Mouse (Mus musculus) kidney, postnatal 0 days (tissue): ENCODE measurements around the gene 1700015F17Rik. TPM values are rescaled to one million over a fixed set of nuclear protein-coding genes. Genes with fewer than 3 reads are reported as not detected.
A peak's percentile ranks its signal among the peaks of the same experiment; 100 is the strongest.

Experiments used
- ATAC-seq: fragments of 200-750 bp; cut with Nextera tagmentation; replicated peaks from 2 replicates; pipeline ENCODE4 v1.8.0; 2017; ENCODE audit warnings: low read depth, moderate number of reproducible peaks, moderate TSS enrichment, moderate library complexity; ENCODE audit not compliant: low FRiP score
- DNase-seq: peaks from one replicate; pipeline ENCODE4 v3.0.0-alpha.2; 2016; ENCODE audit warnings: low spot score
- H3K27ac ChIP-seq: fragments of 300-500 bp; sonication (generic); 2 replicates; pipeline ENCODE4 v1.5.1; 2014; ENCODE audit warnings: mild to moderate bottlenecking
- H3K27me3 ChIP-seq: fragments of 300-500 bp; sonication (generic); 2 replicates; pipeline ENCODE4 v1.6.1; 2014; ENCODE audit warnings: low read length, mixed read lengths; ENCODE audit not compliant: insufficient read depth
- H3K36me3 ChIP-seq: fragments of 300-500 bp; sonication (generic); 2 replicates; pipeline ENCODE4 v1.6.1; 2014; ENCODE audit warnings: low read length, mixed read lengths; ENCODE audit not compliant: insufficient read depth
- H3K4me1 ChIP-seq: fragments of 300-500 bp; sonication (generic); replicated peaks from 2 replicates; pipeline ENCODE4 v1.6.1; 2014; ENCODE audit warnings: antibody characterized with exemption, low read length, mixed read lengths; ENCODE audit not compliant: insufficient read depth
- H3K4me2 ChIP-seq: fragments of 300-500 bp; sonication (generic); 2 replicates; pipeline ENCODE4 v1.6.1; 2014; ENCODE audit warnings: mild to moderate bottlenecking, low read length, moderate library complexity, mixed read lengths
- H3K4me3 ChIP-seq: fragments of 300-500 bp; sonication (generic); replicated peaks from 2 replicates; pipeline ENCODE4 v1.5.1; 2014; ENCODE audit warnings: low read depth, low read length
- H3K9ac ChIP-seq: fragments of 300-500 bp; sonication (generic); 2 replicates; pipeline ENCODE4 v1.6.1; 2014; ENCODE audit warnings: low read depth, low read length
- H3K9me3 ChIP-seq: fragments of 300-500 bp; sonication (generic); replicated peaks from 2 replicates; pipeline ENCODE4 v1.6.1; 2016; ENCODE audit warnings: low read length, inconsistent platforms, mixed read lengths
- CTCF ChIP-seq: IDR thresholded peaks from 2 replicates; pipeline ENCODE4 v1.5.1; 2016; ENCODE audit warnings: antibody characterized with exemption, low read depth, mild to moderate bottlenecking, moderate library complexity
- WGBS: fragments of 180-500 bp; shearing (Covaris S2); extraction: QIAGEN DNeasy Blood & Tissue Kit; methylation state at CpG from one replicate; pipeline ENCODE4 v1.1.7; 2014; 5-methylcytosine and 5-hydroxymethylcytosine counted together
- polyA plus RNA-seq: library from polyadenylated mRNA; unstranded; fragments of >200 nt; fragmentation: Nextera tagmentation; extraction: Ambion mirVana; gene quantifications from 2 replicates; pipeline ENCODE4 v1.2.1, GENCODE M21; 2015

The 1700015F17Rik gene
- polyA plus RNA-seq, 1 experiment from 2014 or later = not detected

DNA sequence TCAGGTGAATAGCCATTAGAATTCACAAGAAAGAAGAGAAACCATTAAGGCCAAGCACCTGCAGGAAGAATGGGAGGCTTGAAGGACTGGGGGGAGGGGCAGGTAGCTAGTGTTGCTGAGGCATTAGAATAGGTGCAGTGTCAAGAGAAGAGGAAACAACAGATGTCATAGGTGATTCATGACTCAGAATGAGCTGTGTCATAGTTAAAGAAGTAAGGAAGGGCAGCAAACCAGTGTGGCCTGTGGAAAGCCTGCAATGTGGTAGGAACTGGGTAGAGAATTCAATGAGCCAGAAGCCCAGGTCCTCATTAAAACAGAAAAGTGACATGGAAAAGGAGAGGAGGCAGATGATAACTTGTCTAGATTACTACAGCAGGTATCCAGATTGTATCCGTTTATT is 13.7 kb downstream of the 1700015F17Rik start:
- 53% methylated on average over 1 of the region's 1 CpGs for WGBS
- Histone ChIP-seq H3K27me3 (no peaks in the 10 kb centered on the region), H3K27ac (no peak overlapping the region), H3K4me1 (no peaks in the 10 kb centered on the region), H3K4me3 (no peak overlapping the region), H3K9me3 (no peaks in the 10 kb centered on the region), H3K4me2 (no peak overlapping the region), H3K9ac (no peak overlapping the region), H3K36me3 (no peaks in the 10 kb centered on the region)
- ATAC-seq (no peak), DNase-seq (no peak)
- TF ChIP-seq CTCF = no peak

DNA sequence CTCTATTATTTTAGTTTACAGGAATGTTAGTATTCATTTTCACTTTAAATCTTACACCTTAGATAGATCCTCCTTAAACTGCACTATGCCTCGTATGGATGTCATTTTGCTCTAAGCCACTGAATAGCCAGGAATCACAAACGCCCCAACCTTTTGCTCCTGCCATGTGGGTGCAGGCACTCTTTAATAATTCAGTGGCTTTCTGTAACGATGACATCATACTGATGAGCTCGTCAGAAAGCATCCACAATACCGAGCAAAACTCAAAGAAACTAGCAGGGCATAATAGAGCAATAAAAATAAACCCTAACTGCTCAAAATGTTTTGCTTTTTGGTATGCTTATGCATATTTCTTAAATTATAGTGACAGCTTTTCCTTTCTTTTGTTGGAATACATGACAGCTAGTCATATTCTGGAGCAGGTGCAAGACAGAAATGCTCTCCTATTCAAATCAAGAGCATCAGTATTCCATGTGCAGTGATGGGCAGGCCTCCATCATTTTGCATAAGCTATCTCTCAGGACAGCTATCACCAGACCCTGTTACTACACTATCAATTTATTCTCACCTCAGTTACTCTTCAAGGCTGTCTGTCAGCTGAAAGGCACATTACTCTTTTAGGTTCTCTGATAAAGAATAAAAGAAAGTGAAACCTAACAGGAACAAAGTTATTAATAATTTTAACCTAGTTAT is 47.1 kb downstream of the 1700015F17Rik start:
- Histone ChIP-seq H3K27me3 (no peaks in the 10 kb centered on the region), H3K4me3 (no peak overlapping the region), H3K9me3 (no peaks in the 10 kb centered on the region), H3K36me3 (no peaks in the 10 kb centered on the region), H3K9ac (no peak overlapping the region), H3K27ac (no peak overlapping the region), H3K4me2 (no peak overlapping the region), H3K4me1 (no peaks in the 10 kb centered on the region)
- TF ChIP-seq CTCF = no peak
- ATAC-seq = no peak
- DNase-seq = no peak
- whole genome bisulfite sequencing = 68% methylated on average over 5 of the region's 5 CpGs

- peak; percentile 11 for DNase-seq
- no peaks in the 10 kb centered on the region for H3K36me3 ChIP-seq
- no peaks in the 10 kb centered on the region for H3K9me3 ChIP-seq
- no peak overlapping the region for H3K27ac ChIP-seq
- WGBS = 69% methylated on average over 6 of the region's 6 CpGs
- H3K4me1 ChIP-seq = no peaks in the 10 kb centered on the region
- no peak overlapping the region for H3K4me2 ChIP-seq
- no peaks in the 10 kb centered on the region for H3K27me3 ChIP-seq
- no peak overlapping the region for H3K9ac ChIP-seq
- no peak for TF ChIP-seq CTCF
- no peak overlapping the region for H3K4me3 ChIP-seq
- no peak for ATAC-seq
These were observed 55.2 kb downstream of the 1700015F17Rik start for GRCm38 (mm10) chr5:5423723-5424171.

DNA sequence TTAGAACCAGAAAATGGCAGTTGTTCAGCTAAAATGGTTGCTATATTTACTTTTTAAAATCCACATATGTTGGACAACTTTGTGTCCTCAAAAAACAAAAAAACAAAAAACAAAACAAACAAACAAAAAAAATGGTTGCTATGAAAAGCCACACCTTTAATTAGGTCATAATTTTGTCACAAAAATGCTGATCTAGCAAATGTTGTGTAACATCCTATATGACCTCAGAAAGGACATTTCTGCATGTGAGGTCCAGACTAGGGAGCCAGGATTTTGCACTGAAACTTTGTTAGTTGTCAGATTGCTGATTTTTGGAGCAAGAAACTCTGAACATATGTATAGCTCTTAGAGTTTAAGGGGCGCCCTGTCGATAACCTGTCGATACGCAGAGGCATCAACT is 55.9 kb downstream of the 1700015F17Rik start:
- H3K4me3 ChIP-seq = no peak overlapping the region
- 94% methylated on average over 4 of the region's 4 CpGs for WGBS
- H3K36me3 ChIP-seq = no peaks in the 10 kb centered on the region
- no peak overlapping the region for H3K9ac ChIP-seq
- no peak overlapping the region for H3K4me2 ChIP-seq
- no peak for TF ChIP-seq CTCF
- H3K9me3 ChIP-seq = no peaks in the 10 kb centered on the region
- ATAC-seq = no peak
- no peaks in the 10 kb centered on the region for H3K27me3 ChIP-seq
- no peak overlapping the region for H3K27ac ChIP-seq
- H3K4me1 ChIP-seq = no peaks in the 10 kb centered on the region
- no peak for DNase-seq

- no peaks in the 10 kb centered on the region for H3K36me3 ChIP-seq
- no peak overlapping the region for H3K9ac ChIP-seq
- no peaks in the 10 kb centered on the region for H3K27me3 ChIP-seq
- H3K4me3 ChIP-seq = no peak overlapping the region
- no peaks in the 10 kb centered on the region for H3K9me3 ChIP-seq
- H3K4me1 ChIP-seq = no peaks in the 10 kb centered on the region
- ATAC-seq (no peak), DNase-seq (no peak)
- WGBS = 93% methylated on average over 2 of the region's 2 CpGs
- no peak for TF ChIP-seq CTCF
- H3K27ac ChIP-seq = no peak overlapping the region
- no peak overlapping the region for H3K4me2 ChIP-seq
These were observed 57.5 kb downstream of the 1700015F17Rik start for GRCm38 (mm10) chr5:5421439-5421838.

- Histone ChIP-seq H3K9ac (no peak within 1 kb of the TSS), H3K36me3 (no peaks in the 10 kb centered on the region), H3K9me3 (no peaks in the 10 kb centered on the region), H3K27ac (no peak within 1 kb of the TSS), H3K4me2 (no peak within 1 kb of the TSS), H3K27me3 (no peaks in the 10 kb centered on the region), H3K4me1 (no peaks in the 10 kb centered on the region), H3K4me3 (no peak within 1 kb of the TSS)
- TF ChIP-seq CTCF = no peak
- WGBS = 82% methylated on average over 9 of the region's 9 CpGs
- no peak for ATAC-seq
- no peak for DNase-seq
These were observed 58.9 kb downstream of the 1700015F17Rik start, which contains the start of gene Cdk14 for GRCm38 (mm10) chr5:5419992-5420455. TSS of gene Cdk14 (minus strand) at chr5:5420312.

GRCm38 (mm10) chr5:5419253-5419652 is 59.7 kb downstream of the 1700015F17Rik start:
- Histone ChIP-seq H3K9ac (no peak overlapping the region), H3K9me3 (no peaks in the 10 kb centered on the region), H3K4me1 (0 out of 2 replicates have a peak, but pooled peaks cover 2% of the 10 kb centered on the region), H3K4me2 (no peak overlapping the region), H3K27me3 (no peaks in the 10 kb centered on the region), H3K36me3 (no peaks in the 10 kb centered on the region), H3K4me3 (no peak overlapping the region), H3K27ac (no peak overlapping the region)
- WGBS = 36% methylated on average over 1 of the region's 1 CpGs
- DNase-seq (peak; percentile 2), ATAC-seq (no peak)
- TF ChIP-seq CTCF = no peak
